ENCODE assay signal across 8 mouse cellular contexts in the genomic region with DNA sequence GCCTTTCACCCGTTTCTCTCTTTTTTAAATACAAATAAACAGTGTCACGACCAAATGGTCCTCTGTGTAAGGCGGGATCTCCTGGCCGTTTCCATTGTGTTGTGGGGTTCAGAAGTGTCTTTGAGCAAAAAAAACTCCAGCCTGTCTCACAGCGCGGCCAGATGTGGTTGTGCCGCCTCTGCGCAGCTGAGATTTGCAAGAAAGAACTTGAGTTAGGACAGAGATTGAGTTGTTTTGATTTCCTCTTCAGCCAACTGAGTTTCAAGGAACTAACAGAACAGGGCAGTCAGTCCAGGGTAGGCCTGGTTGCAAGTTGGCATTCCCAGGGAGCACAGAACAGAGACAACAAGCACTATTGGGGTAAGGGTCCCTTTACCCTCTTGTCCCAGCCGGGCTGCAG. TPM values are rescaled to one million over a fixed set of nuclear protein-coding genes. Genes with fewer than 3 reads are reported as not detected.
A peak's percentile ranks its signal among the peaks of the same experiment; 100 is the strongest.
DNase-seq lines count a peak whose midpoint lies in the region; ATAC-seq and TF ChIP-seq lines count a peak whose summit lies in the region.

No protein-coding gene starts in this region.

- peak overlapping the region; percentile 87 for H3K27ac ChIP-seq in embryonic fibroblast, embryonic 13.5 days (ENCODE audit: insufficient read depth, low read length)
- peak overlapping the region; percentile 99 for H3K27ac ChIP-seq in limb, embryonic 12.5 days
- H3K27ac ChIP-seq in stomach, embryonic 14.5 days (ENCODE audit: low read length), result peak overlapping the region; percentile 96

- no peak for TF ChIP-seq CTCF in embryonic fibroblast, embryonic 13.5 days (IDR thresholded peaks at IDR 0.05; ENCODE audit: borderline replicate concordance, insufficient read depth, low read length)

- under 1% methylated on average over 9 of the region's 9 CpGs for WGBS in limb, embryonic 12.5 days
- WGBS in stomach, embryonic 14.5 days, result 2% methylated on average over 9 of the region's 9 CpGs

- peak; percentile 26 for DNase-seq in retina, postnatal 1 day
- DNase-seq in retina, embryonic 14.5 days (ENCODE audit: low spot score), result no peak
- no peak for DNase-seq in left cerebral cortex, adult 8-10 months (ENCODE audit: low spot score in 2 of 2)
- no peak for DNase-seq in natural killer cell, adult 2 months (ENCODE audit: low spot score in 2 of 2)
- DNase-seq in adrenal gland, adult 8-10 months, result no peak

- no peaks in the 10 kb centered on the region for H3K27me3 ChIP-seq in limb, embryonic 12.5 days
- no peaks in the 10 kb centered on the region for H3K27me3 ChIP-seq in stomach, embryonic 14.5 days (ENCODE audit: control insufficient read depth, insufficient read depth, low read length)

- H3K9me3 ChIP-seq in limb, embryonic 12.5 days, result no peaks in the 10 kb centered on the region
- no peaks in the 10 kb centered on the region for H3K9me3 ChIP-seq in stomach, embryonic 14.5 days (ENCODE audit: control insufficient read depth, low read depth, low read length)

- H3K36me3 ChIP-seq in limb, embryonic 12.5 days, result peaks cover 13% of the 10 kb centered on the region; the same call in 1 of the 2 replicates
- H3K36me3 ChIP-seq in stomach, embryonic 14.5 days (ENCODE audit: control insufficient read depth, insufficient read depth, low read length), result peaks cover 3% of the 10 kb centered on the region; the same call in 1 of the 2 replicates

- peak overlapping the region; percentile 74 for H3K4me3 ChIP-seq in embryonic fibroblast, embryonic 13.5 days (ENCODE audit: insufficient read depth, low read length)
- peak overlapping the region; percentile 88 for H3K4me3 ChIP-seq in limb, embryonic 12.5 days (replicated peaks)
- peak overlapping the region; percentile 94 for H3K4me3 ChIP-seq in stomach, embryonic 14.5 days (ENCODE audit: low read depth, low read length)

- peak; percentile 30; the same call in 1 of the 2 replicates for TF ChIP-seq POLR2A in embryonic fibroblast, embryonic 13.5 days (IDR thresholded peaks at IDR 0.05; ENCODE audit: low read depth, low read length)

- H3K4me1 ChIP-seq in embryonic fibroblast, embryonic 13.5 days (ENCODE audit: control insufficient read depth, insufficient read depth, low read length), result 0 out of 2 replicates have a peak, but pooled peaks cover 8% of the 10 kb centered on the region
- H3K4me1 ChIP-seq in limb, embryonic 12.5 days (replicated peaks), result peaks cover 61% of the 10 kb centered on the region
- peaks cover 50% of the 10 kb centered on the region for H3K4me1 ChIP-seq in stomach, embryonic 14.5 days (ENCODE audit: control insufficient read depth, insufficient read depth, low read length)

- no peak for ATAC-seq in limb, embryonic 12.5 days (ENCODE audit: insufficient number of reproducible peaks, insufficient read depth, low FRiP score, low TSS enrichment, low read depth)
- no peak for ATAC-seq in stomach, embryonic 14.5 days (ENCODE audit: insufficient number of reproducible peaks, insufficient read depth, low FRiP score, low read depth)

- peak overlapping the region; percentile 79 for H3K4me2 ChIP-seq in limb, embryonic 12.5 days
- H3K4me2 ChIP-seq in stomach, embryonic 14.5 days (replicated peaks; ENCODE audit: low read depth, low read length), result peak overlapping the region; percentile 85

- peak overlapping the region; percentile 90 for H3K9ac ChIP-seq in limb, embryonic 12.5 days (replicated peaks)
- peak overlapping the region; percentile 86 for H3K9ac ChIP-seq in stomach, embryonic 14.5 days (replicated peaks; ENCODE audit: low read depth, low read length)

RNA-seq across cellular contexts. Expression of gene Rgma, which starts 17.1 kb away (rescaled TPM):
- polyA plus RNA-seq in embryonic fibroblast, embryonic 13.5 days (2011; ENCODE audit: insufficient read length, low read depth, missing spikeins), result 12.6 and 19.3 TPM in 2 replicates
- 24.1 and 26.7 TPM in 2 replicates for polyA plus RNA-seq in limb, embryonic 12.5 days (2016; fragmentation: Nextera tagmentation; extraction: Ambion mirVana)
- polyA plus RNA-seq in stomach, embryonic 14.5 days (2014; fragmentation: Nextera tagmentation; extraction: Ambion mirVana), result 24.9 and 30.5 TPM in 2 replicates
- total RNA-seq in left cerebral cortex, adult 8-10 months (2022), result 10 to 100 TPM; 63.8 to 70.3 (median 64.4) TPM
- 10 to 100 TPM; 12.8 to 16.1 (median 14.0) TPM for total RNA-seq in adrenal gland, adult 8-10 months (2022)
